ENCODE assay signal across 12 mouse cellular contexts in the genomic region with DNA sequence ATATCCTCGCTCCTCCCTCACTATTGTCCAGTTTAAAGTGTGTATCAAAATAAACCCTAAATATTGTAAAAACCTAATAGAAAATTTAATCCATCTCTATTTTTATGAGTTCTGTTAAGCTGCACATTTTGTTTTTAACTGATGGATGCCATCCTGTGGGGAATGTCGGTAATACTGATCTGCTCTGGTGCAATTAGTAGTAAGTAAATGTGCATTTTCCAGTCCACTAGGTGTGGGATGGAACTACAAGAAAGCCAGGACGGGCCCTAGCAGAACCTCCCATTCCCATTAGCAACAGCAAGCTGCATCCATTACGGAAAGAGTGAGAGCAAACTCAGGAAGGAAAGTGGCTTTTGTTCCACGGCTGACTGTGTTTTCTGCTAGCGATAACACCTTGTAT.
A peak's percentile ranks its signal among the peaks of the same experiment; 100 is the strongest.
DNase-seq lines count a peak whose midpoint lies in the region; ATAC-seq lines count a peak whose summit lies in the region.
"Had no signal": no experiment of that assay in that cellular context is flagged by ENCODE, and none has a peak within 500 bp of the region (broad histone marks: within the 10 kb centered on the region; RNA-seq: fewer than 3 reads in every experiment).

No protein-coding gene starts in this region.

- intact Hi-C loops in gastrocnemius, postnatal 14 days (cut with DNase I; ENCODE audit: low total_unique reads) = no loop called here

- no peaks in the 10 kb centered on the region for H3K36me3 ChIP-seq in midbrain, embryonic 14.5 days (ENCODE audit: control insufficient read depth, insufficient read depth, low read length)
- H3K36me3 ChIP-seq in midbrain, embryonic 11.5 days (ENCODE audit: control insufficient read depth, insufficient read depth, low read length) = no peaks in the 10 kb centered on the region
- H3K36me3 ChIP-seq: limb, embryonic 12.5 days had no signal

- no peaks in the 10 kb centered on the region for H3K4me1 ChIP-seq in midbrain, embryonic 14.5 days (ENCODE audit: control insufficient read depth, insufficient read depth, low read length)
- no peaks in the 10 kb centered on the region for H3K4me1 ChIP-seq in midbrain, embryonic 11.5 days (ENCODE audit: control insufficient read depth, insufficient read depth, low read length)
- H3K4me1 ChIP-seq: limb, embryonic 12.5 days had no signal

- peak; percentile 55 for DNase-seq in midbrain, embryonic 14.5 days
- no peak for DNase-seq in midbrain, embryonic 11.5 days (ENCODE audit: low spot score, missing footprints)
- peak; percentile 9 to 22 for DNase-seq in frontal cortex, postnatal 14 days (ENCODE audit: low spot score in 2 of 2)
- DNase-seq in left cerebral cortex, adult 18-20 months (ENCODE audit: low spot score in 2 of 2) = peak; percentile 12 to 34
- DNase-seq in right cerebral cortex, postnatal 25 days = peak; percentile 17
- DNase-seq in gastrocnemius, postnatal 14 days = no peak
- DNase-seq in ovary, postnatal 36 days (ENCODE audit: low spot score) = no peak
- DNase-seq: gastrocnemius, adult 2 months; kidney, adult 8-10 months; thymus, postnatal 25 days had no signal

- H3K4me3 ChIP-seq in midbrain, embryonic 14.5 days (replicated peaks; ENCODE audit: low read depth, low read length) = no peak overlapping the region
- H3K4me3 ChIP-seq in midbrain, embryonic 11.5 days (ENCODE audit: low read depth, low read length) = no peak overlapping the region
- H3K4me3 ChIP-seq: gastrocnemius, adult 2 months; limb, embryonic 12.5 days had no signal

- no peak overlapping the region for H3K4me2 ChIP-seq in midbrain, embryonic 14.5 days (ENCODE audit: low read length)
- H3K4me2 ChIP-seq in midbrain, embryonic 11.5 days = no peak overlapping the region
- H3K4me2 ChIP-seq: limb, embryonic 12.5 days had no signal

- no peak overlapping the region for H3K27ac ChIP-seq in midbrain, embryonic 14.5 days (replicated peaks; ENCODE audit: low read depth, low read length)
- H3K27ac ChIP-seq in midbrain, embryonic 11.5 days (ENCODE audit: low read depth, low read length) = no peak overlapping the region
- H3K27ac ChIP-seq: gastrocnemius, adult 2 months; limb, embryonic 12.5 days had no signal

- no peaks in the 10 kb centered on the region for H3K9me3 ChIP-seq in midbrain, embryonic 14.5 days (ENCODE audit: control insufficient read depth, low read length)
- no peaks in the 10 kb centered on the region for H3K9me3 ChIP-seq in midbrain, embryonic 11.5 days (ENCODE audit: control insufficient read depth, low read length)
- H3K9me3 ChIP-seq: limb, embryonic 12.5 days had no signal

- H3K27me3 ChIP-seq in midbrain, embryonic 14.5 days (ENCODE audit: control insufficient read depth, insufficient read depth, low read length) = no peaks in the 10 kb centered on the region
- no peaks in the 10 kb centered on the region for H3K27me3 ChIP-seq in midbrain, embryonic 11.5 days (ENCODE audit: control insufficient read depth, insufficient read depth, low read length)
- H3K27me3 ChIP-seq: limb, embryonic 12.5 days had no signal

- ATAC-seq in midbrain, embryonic 14.5 days (ENCODE audit: low FRiP score, low TSS enrichment) = no peak
- no peak for ATAC-seq in midbrain, embryonic 11.5 days (ENCODE audit: low FRiP score)
- no peak for ATAC-seq in granulocyte monocyte progenitor cell, adult 5-6 weeks (replicated peaks; ENCODE audit: poor library complexity, severe bottlenecking)

- H3K9ac ChIP-seq in midbrain, embryonic 14.5 days (replicated peaks; ENCODE audit: low read length) = no peak overlapping the region
- H3K9ac ChIP-seq in midbrain, embryonic 11.5 days (ENCODE audit: low read length) = no peak overlapping the region
- H3K9ac ChIP-seq: limb, embryonic 12.5 days had no signal

- 83% methylated on average over 6 of the region's 6 CpGs for WGBS in midbrain, embryonic 14.5 days
- WGBS in midbrain, embryonic 11.5 days = 81% methylated on average over 6 of the region's 6 CpGs

Comparison
In these comparisons a context has a peak if more than half of its experiments do, and no peak if none do; other contexts are left out.
1. DNase-seq: peak in midbrain, embryonic 14.5 days (single experiment), frontal cortex, postnatal 14 days (2 of 2), left cerebral cortex, adult 18-20 months (2 of 2) and right cerebral cortex, postnatal 25 days (single experiment); none in midbrain, embryonic 11.5 days (single experiment), gastrocnemius, postnatal 14 days (single experiment) and ovary, postnatal 36 days (single experiment).